Mouse (Mus musculus) cortical plate, adult 2 months (tissue): ENCODE results near the gene Gpr152. TPM values are rescaled to one million over a fixed set of nuclear protein-coding genes. Genes with fewer than 3 reads are reported as not detected.
A peak's percentile ranks its signal among the peaks of the same experiment; 100 is the strongest.

Experiments
- H3K27ac ChIP-seq: fragments of 200-500 bp; 2 replicates; pipeline ENCODE4 v1.5.1; 2012; ENCODE audit warnings: low read length, control low read depth, inconsistent platforms; ENCODE audit not compliant: insufficient read depth
- H3K4me1 ChIP-seq: fragments of 200-500 bp; 2 replicates; pipeline ENCODE4 v1.6.1; 2011; ENCODE audit warnings: low read length; ENCODE audit not compliant: control insufficient read depth, insufficient read depth
- H3K4me3 ChIP-seq: fragments of 200-500 bp; 2 replicates; pipeline ENCODE4 v1.5.1; 2011; ENCODE audit warnings: mild to moderate bottlenecking, low read length, control low read depth; ENCODE audit not compliant: insufficient read depth
- CTCF ChIP-seq: fragments of 200-500 bp; IDR thresholded peaks from 2 replicates; pipeline ENCODE4 v1.5.1; 2011; ENCODE audit warnings: mild to moderate bottlenecking, control low read depth, low read length; ENCODE audit not compliant: insufficient read depth; ENCODE audit errors: extremely low read depth
- POLR2A ChIP-seq: fragments of 200-500 bp; IDR thresholded peaks from 2 replicates; pipeline ENCODE4 v1.6.1; 2011; ENCODE audit warnings: mild to moderate bottlenecking, low read length, control low read depth; ENCODE audit not compliant: insufficient read depth; ENCODE audit errors: extremely low read depth
- polyA plus RNA-seq: library from polyadenylated mRNA; depleted of rRNA; stranded (reverse); fragments of >200 nt; gene quantifications from 2 replicates; pipeline ENCODE4 v1.2.3, GENCODE M21; 2012; rRNA removed

Gpr152 gene
- polyA plus RNA-seq, 1 experiment, result 0.04 TPM

GRCm38 (mm10) chr19:4192251-4192985, 52.8 kb downstream of the Gpr152 start:
- peak overlapping the region; percentile 97 for H3K4me3 ChIP-seq
- H3K4me1 ChIP-seq, result peaks cover 7% of the 10 kb centered on the region; the same call in 1 of the 2 replicates
- peak overlapping the region; percentile 93 for H3K27ac ChIP-seq
- TF ChIP-seq POLR2A (no peak), CTCF (no peak)

GRCm38 (mm10) chr19:4193129-4193528, 53.5 kb downstream of the Gpr152 start:
- TF ChIP-seq POLR2A (no peak), CTCF (no peak)
- Histone ChIP-seq H3K27ac (no peak overlapping the region), H3K4me1 (peaks cover 7% of the 10 kb centered on the region; the same call in 1 of the 2 replicates), H3K4me3 (peak overlapping the region; percentile 97)

- Histone ChIP-seq H3K27ac (no peak overlapping the region), H3K4me1 (peaks cover 7% of the 10 kb centered on the region; the same call in 1 of the 2 replicates), H3K4me3 (0 out of 2 replicates have a peak overlapping the region, but pooled peaks have one; percentile 97)
- no peak for TF ChIP-seq POLR2A
- no peak for TF ChIP-seq CTCF
These were observed 54.6 kb downstream of the Gpr152 start for GRCm38 (mm10) chr19:4194021-4194724.

- H3K27ac ChIP-seq, result no peak overlapping the region
- peaks cover 7% of the 10 kb centered on the region; the same call in 1 of the 2 replicates for H3K4me1 ChIP-seq
- TF ChIP-seq POLR2A, result no peak
- TF ChIP-seq CTCF, result no peak
- no peak overlapping the region for H3K4me3 ChIP-seq
These were observed 55.4 kb downstream of the Gpr152 start for GRCm38 (mm10) chr19:4194776-4195650.

Other genes starting within 250 kb of the Gpr152 start
- 34.4 and 38.4 TPM in 2 replicates for gene Tcirg1, start 232.7 kb upstream of the Gpr152 start, polyA plus RNA-seq
- gene Ndufs8, start 227.0 kb upstream of the Gpr152 start, polyA plus RNA-seq, result 274 and 288 TPM in 2 replicates
- 6.9 and 8.1 TPM in 2 replicates for gene Aldh3b1, start 210.0 kb upstream of the Gpr152 start, polyA plus RNA-seq
- 33.5 and 36.5 TPM in 2 replicates for gene Unc93b1, start 204.6 kb upstream of the Gpr152 start, polyA plus RNA-seq
- gene Aldh3b3, start 181.1 kb upstream of the Gpr152 start, polyA plus RNA-seq, result not detected in 2 replicates
- gene Aldh3b2, start 167.5 kb upstream of the Gpr152 start, polyA plus RNA-seq, result 2.1 and 2.4 TPM in 2 replicates
- 4.1 and 4.6 TPM in 2 replicates for gene Acy3, start 153.2 kb upstream of the Gpr152 start, polyA plus RNA-seq
- not detected in 2 replicates for gene Tbx10, start 147.0 kb upstream of the Gpr152 start, polyA plus RNA-seq
- gene Nudt8, start 139.2 kb upstream of the Gpr152 start, polyA plus RNA-seq, result 4.7 and 7.6 TPM in 2 replicates
- 3.1 and 3.2 TPM in 2 replicates for gene Gm49405, start 139.2 kb upstream of the Gpr152 start, polyA plus RNA-seq
- gene Doc2g, start 136.5 kb upstream of the Gpr152 start, polyA plus RNA-seq, result 9.4 and 11.7 TPM in 2 replicates
- gene Ndufv1, start 127.0 kb upstream of the Gpr152 start, polyA plus RNA-seq, result 260 and 262 TPM in 2 replicates
- gene Gstp1, start 101.8 kb upstream of the Gpr152 start, polyA plus RNA-seq, result 511 and 557 TPM in 2 replicates
- gene Gstp2, start 93.8 kb upstream of the Gpr152 start, polyA plus RNA-seq, result 11.7 and 12.9 TPM in 2 replicates
- gene Gstp3, start 80.2 kb upstream of the Gpr152 start, polyA plus RNA-seq, result not detected in 2 replicates
- not detected in 2 replicates for gene Cabp2, start 58.2 kb upstream of the Gpr152 start, polyA plus RNA-seq
- 44.3 and 47.3 TPM in 2 replicates for gene Cdk2ap2, start 42.6 kb upstream of the Gpr152 start, polyA plus RNA-seq
- gene Pitpnm1, start 39.8 kb upstream of the Gpr152 start, polyA plus RNA-seq, result 293 and 340 TPM in 2 replicates
- 167 and 180 TPM in 2 replicates for gene Aip, start 13.9 kb upstream of the Gpr152 start, polyA plus RNA-seq
- gene Cabp4, start 4.2 kb downstream of the Gpr152 start, polyA plus RNA-seq, result 0.08 and 0.17 TPM in 2 replicates
- gene Coro1b, start 8.8 kb downstream of the Gpr152 start, polyA plus RNA-seq, result 207 and 236 TPM in 2 replicates
- 1.3 and 1.6 TPM in 2 replicates for gene Ptprcap, start 13.8 kb downstream of the Gpr152 start, polyA plus RNA-seq
- gene Rps6kb2, start 23.6 kb downstream of the Gpr152 start, polyA plus RNA-seq, result 79.5 and 91.7 TPM in 2 replicates
- 13.4 and 21.4 TPM in 2 replicates for gene Carns1, start 35.7 kb downstream of the Gpr152 start, polyA plus RNA-seq
- 2.2 and 2.4 TPM in 2 replicates for gene Tbc1d10c, start 51.5 kb downstream of the Gpr152 start, polyA plus RNA-seq
- gene Ppp1ca, start 52.3 kb downstream of the Gpr152 start, polyA plus RNA-seq, result 385 and 421 TPM in 2 replicates
- gene Rad9a, start 61.9 kb downstream of the Gpr152 start, polyA plus RNA-seq, result 17.3 and 18.4 TPM in 2 replicates
- gene Clcf1, start 74.5 kb downstream of the Gpr152 start, polyA plus RNA-seq, result 2.4 and 2.8 TPM in 2 replicates
- not detected in 2 replicates for gene AC109138.7, start 74.6 kb downstream of the Gpr152 start, polyA plus RNA-seq
- 38.9 and 39.7 TPM in 2 replicates for gene Pold4, start 92.1 kb downstream of the Gpr152 start, polyA plus RNA-seq
- gene Ssh3, start 129.4 kb downstream of the Gpr152 start, polyA plus RNA-seq, result 148 and 177 TPM in 2 replicates
- gene Ankrd13d, start 143.3 kb downstream of the Gpr152 start, polyA plus RNA-seq, result 76.1 and 85.9 TPM in 2 replicates
- 220 and 239 TPM in 2 replicates for gene Grk2, start 166.4 kb downstream of the Gpr152 start, polyA plus RNA-seq